Mouse (Mus musculus): Measurements from ENCODE around the gene Lamb2. TPM values are rescaled to one million over a fixed set of nuclear protein-coding genes. Genes with fewer than 3 reads are reported as not detected.

Gene Lamb2
- polyA plus RNA-seq, 1 experiment from 2014 or later = 42.7 TPM

GRCm38 (mm10) chr9:108507619-108508434 is 28.3 kb downstream of the Lamb2 start, which contains the start of gene Qars:
Qars (plus strand) TSS chr9:108507706.
- peak within 1 kb of the TSS; percentile 89 for H3K4me3 ChIP-seq
- peak within 1 kb of the TSS; percentile 88 for H3K27ac ChIP-seq (replicated peaks)
- H3K4me1 ChIP-seq = peaks cover 21% of the 10 kb centered on the region
- H3K36me3 ChIP-seq = peaks cover 47% of the 10 kb centered on the region
- DNase-seq (ENCODE audit: low spot score) = peak; percentile 95
- no peaks in the 10 kb centered on the region for H3K27me3 ChIP-seq (ENCODE audit: low read depth, poor library complexity, severe bottlenecking)
- under 1% methylated on average over 37 of the region's 37 CpGs for WGBS
- H3K9me3 ChIP-seq (replicated peaks) = no peaks in the 10 kb centered on the region

DNA sequence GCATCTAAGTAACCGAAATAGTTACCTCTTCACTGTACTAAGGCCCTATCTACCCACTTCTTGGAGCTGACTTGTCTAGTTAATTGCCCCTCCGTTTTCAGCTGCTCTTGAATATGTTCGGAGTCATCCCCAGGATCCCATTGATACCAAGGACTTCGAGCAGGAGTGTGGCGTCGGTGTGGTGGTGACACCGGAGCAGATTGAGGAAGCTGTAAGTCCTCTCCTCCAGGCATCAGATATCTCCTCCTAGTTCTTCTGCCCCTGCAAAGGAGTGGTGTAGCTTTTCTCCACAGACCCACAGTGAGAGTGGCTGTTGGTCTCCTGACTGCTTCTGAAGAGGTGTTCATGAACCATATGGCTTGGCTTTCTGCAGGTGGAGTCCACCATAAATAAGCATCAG is 29.2 kb downstream of the Lamb2 start:
- peaks cover 47% of the 10 kb centered on the region for H3K36me3 ChIP-seq
- H3K27ac ChIP-seq (replicated peaks) = peak overlapping the region; percentile 88; the same call in 1 of the 2 replicates
- no peaks in the 10 kb centered on the region for H3K27me3 ChIP-seq (ENCODE audit: low read depth, poor library complexity, severe bottlenecking)
- H3K4me3 ChIP-seq = peak overlapping the region; percentile 89
- WGBS = 89% methylated on average over 7 of the region's 7 CpGs
- H3K4me1 ChIP-seq = peaks cover 21% of the 10 kb centered on the region
- DNase-seq (ENCODE audit: low spot score) = no peak
- no peaks in the 10 kb centered on the region for H3K9me3 ChIP-seq (replicated peaks)

- Histone ChIP-seq H3K27me3 (ENCODE audit: low read depth, poor library complexity, severe bottlenecking) (no peaks in the 10 kb centered on the region), H3K4me3 (peak within 1 kb of the TSS; percentile 89), H3K36me3 (peaks cover 63% of the 10 kb centered on the region), H3K4me1 (peaks cover 35% of the 10 kb centered on the region), H3K27ac (replicated peaks) (peak within 1 kb of the TSS; percentile 99), H3K9me3 (replicated peaks) (no peaks in the 10 kb centered on the region)
- peak; percentile 96 for DNase-seq (ENCODE audit: low spot score)
- WGBS = 1% methylated on average over 53 of the region's 55 CpGs
Observed at GRCm38 (mm10) chr9:108516380-108517251, 37.1 kb downstream of the Lamb2 start, which contains the start of gene Qrich1. Qrich1 (plus strand) TSS chr9:108516806.

- Histone ChIP-seq H3K27ac (replicated peaks) (peak overlapping the region; percentile 99), H3K4me3 (peak overlapping the region; percentile 89), H3K27me3 (ENCODE audit: low read depth, poor library complexity, severe bottlenecking) (no peaks in the 10 kb centered on the region), H3K36me3 (peaks cover 56% of the 10 kb centered on the region), H3K4me1 (peaks cover 35% of the 10 kb centered on the region), H3K9me3 (replicated peaks) (no peaks in the 10 kb centered on the region)
- peak; percentile 86 for DNase-seq (ENCODE audit: low spot score)
- WGBS = under 1% methylated on average over 83 of the region's 95 CpGs
Observed at GRCm38 (mm10) chr9:108517253-108517930, 37.9 kb downstream of the Lamb2 start.

GRCm38 (mm10) chr9:108517931-108518332 is 38.4 kb downstream of the Lamb2 start:
- WGBS = under 1% methylated on average over 13 of the region's 13 CpGs
- H3K36me3 ChIP-seq = peaks cover 54% of the 10 kb centered on the region

DNA sequence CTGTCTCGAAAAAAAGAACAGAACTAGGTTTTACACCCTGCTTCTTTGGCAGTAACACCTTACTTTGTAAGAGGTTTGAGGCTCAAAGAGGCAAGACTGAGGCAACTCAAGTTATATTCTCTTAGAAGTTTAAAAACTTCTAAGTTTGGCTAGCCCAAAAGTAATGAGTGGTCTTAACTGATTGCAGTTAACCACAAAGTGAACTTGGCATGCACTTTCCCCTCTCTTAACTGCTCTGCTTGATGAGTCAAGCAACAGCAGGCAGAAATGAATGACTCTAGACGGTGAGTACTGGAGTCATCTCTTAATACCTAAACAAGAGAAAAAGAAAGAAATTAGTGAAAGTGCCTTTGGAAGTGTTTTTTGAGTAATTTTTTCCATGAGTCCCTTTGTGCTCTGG is 42.1 kb downstream of the Lamb2 start:
- Histone ChIP-seq H3K36me3 (peaks cover 47% of the 10 kb centered on the region), H3K27ac (replicated peaks) (no peak overlapping the region), H3K4me1 (peaks cover 25% of the 10 kb centered on the region), H3K4me3 (no peak overlapping the region), H3K9me3 (replicated peaks) (no peaks in the 10 kb centered on the region), H3K27me3 (ENCODE audit: low read depth, poor library complexity, severe bottlenecking) (no peaks in the 10 kb centered on the region)
- no peak for DNase-seq (ENCODE audit: low spot score)
- 94% methylated on average over 2 of the region's 2 CpGs for WGBS

More at GRCm38 (mm10) chr9:108517931-108518332, 38.4 kb downstream of the Lamb2 start:
- peak overlapping the region; percentile 89 for H3K4me3 ChIP-seq
- peaks cover 35% of the 10 kb centered on the region for H3K4me1 ChIP-seq
- no peak for DNase-seq (ENCODE audit: low spot score)
- no peaks in the 10 kb centered on the region for H3K9me3 ChIP-seq (replicated peaks)
- no peaks in the 10 kb centered on the region for H3K27me3 ChIP-seq (ENCODE audit: low read depth, poor library complexity, severe bottlenecking)
- peak overlapping the region; percentile 99 for H3K27ac ChIP-seq (replicated peaks)

- H3K27ac ChIP-seq (replicated peaks) = no peak overlapping the region
- no peaks in the 10 kb centered on the region for H3K9me3 ChIP-seq (replicated peaks)
- no peaks in the 10 kb centered on the region for H3K27me3 ChIP-seq (ENCODE audit: low read depth, poor library complexity, severe bottlenecking)
- WGBS = 96% methylated on average over 4 of the region's 4 CpGs
- peaks cover 60% of the 10 kb centered on the region for H3K36me3 ChIP-seq
- H3K4me3 ChIP-seq = no peak overlapping the region
- H3K4me1 ChIP-seq = peaks cover 20% of the 10 kb centered on the region
- no peak for DNase-seq (ENCODE audit: low spot score)
Observed at GRCm38 (mm10) chr9:108523341-108523740, 43.8 kb downstream of the Lamb2 start.

GRCm38 (mm10) chr9:108525400-108525799 is 45.9 kb downstream of the Lamb2 start:
- Histone ChIP-seq H3K4me1 (no peaks in the 10 kb centered on the region), H3K27ac (replicated peaks) (no peak overlapping the region), H3K9me3 (replicated peaks) (no peaks in the 10 kb centered on the region), H3K27me3 (ENCODE audit: low read depth, poor library complexity, severe bottlenecking) (no peaks in the 10 kb centered on the region), H3K4me3 (no peak overlapping the region), H3K36me3 (peaks cover 68% of the 10 kb centered on the region)
- no peak for DNase-seq (ENCODE audit: low spot score)
- WGBS = 88% methylated on average over 3 of the region's 3 CpGs

- peaks cover 89% of the 10 kb centered on the region for H3K36me3 ChIP-seq
- 94% methylated on average over 1 of the region's 1 CpGs for WGBS
Observed at GRCm38 (mm10) chr9:108530954-108531353, 51.4 kb downstream of the Lamb2 start.

DNA sequence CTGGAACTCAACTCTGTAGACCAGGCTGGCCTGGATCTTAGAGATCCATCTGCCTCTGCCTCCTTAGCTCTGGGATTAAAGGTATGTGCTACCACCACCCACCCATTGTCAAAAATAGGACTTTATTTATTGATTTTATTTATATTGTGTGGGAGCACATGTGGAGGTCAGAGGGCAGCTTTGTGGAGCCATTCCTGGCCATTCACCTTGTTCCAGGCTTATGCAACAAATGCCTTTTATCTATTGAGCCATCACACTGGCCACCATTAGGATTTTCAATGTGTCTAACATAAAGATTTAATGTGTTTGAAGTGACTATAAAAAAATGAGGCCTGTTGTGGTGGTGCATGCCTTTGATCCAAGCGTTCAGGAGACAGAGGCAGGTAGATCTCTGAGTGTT is 52.0 kb downstream of the Lamb2 start:
- DNase-seq (ENCODE audit: low spot score) = no peak
- no peak overlapping the region for H3K27ac ChIP-seq (replicated peaks)
- peaks cover 94% of the 10 kb centered on the region for H3K36me3 ChIP-seq
- H3K9me3 ChIP-seq (replicated peaks) = no peaks in the 10 kb centered on the region
- WGBS = 91% methylated on average over 1 of the region's 1 CpGs
- no peaks in the 10 kb centered on the region for H3K4me1 ChIP-seq
- H3K4me3 ChIP-seq = no peak overlapping the region
- no peaks in the 10 kb centered on the region for H3K27me3 ChIP-seq (ENCODE audit: low read depth, poor library complexity, severe bottlenecking)

More at GRCm38 (mm10) chr9:108530954-108531353, 51.4 kb downstream of the Lamb2 start:
- no peaks in the 10 kb centered on the region for H3K27me3 ChIP-seq (ENCODE audit: low read depth, poor library complexity, severe bottlenecking)
- H3K9me3 ChIP-seq (replicated peaks) = no peaks in the 10 kb centered on the region
- H3K27ac ChIP-seq (replicated peaks) = no peak overlapping the region
- DNase-seq (ENCODE audit: low spot score) = no peak
- no peaks in the 10 kb centered on the region for H3K4me1 ChIP-seq
- H3K4me3 ChIP-seq = no peak overlapping the region

All from midbrain, embryonic 10.5 days (tissue).